21 mouse cellular contexts compared by ENCODE assay signal in the genomic region with DNA sequence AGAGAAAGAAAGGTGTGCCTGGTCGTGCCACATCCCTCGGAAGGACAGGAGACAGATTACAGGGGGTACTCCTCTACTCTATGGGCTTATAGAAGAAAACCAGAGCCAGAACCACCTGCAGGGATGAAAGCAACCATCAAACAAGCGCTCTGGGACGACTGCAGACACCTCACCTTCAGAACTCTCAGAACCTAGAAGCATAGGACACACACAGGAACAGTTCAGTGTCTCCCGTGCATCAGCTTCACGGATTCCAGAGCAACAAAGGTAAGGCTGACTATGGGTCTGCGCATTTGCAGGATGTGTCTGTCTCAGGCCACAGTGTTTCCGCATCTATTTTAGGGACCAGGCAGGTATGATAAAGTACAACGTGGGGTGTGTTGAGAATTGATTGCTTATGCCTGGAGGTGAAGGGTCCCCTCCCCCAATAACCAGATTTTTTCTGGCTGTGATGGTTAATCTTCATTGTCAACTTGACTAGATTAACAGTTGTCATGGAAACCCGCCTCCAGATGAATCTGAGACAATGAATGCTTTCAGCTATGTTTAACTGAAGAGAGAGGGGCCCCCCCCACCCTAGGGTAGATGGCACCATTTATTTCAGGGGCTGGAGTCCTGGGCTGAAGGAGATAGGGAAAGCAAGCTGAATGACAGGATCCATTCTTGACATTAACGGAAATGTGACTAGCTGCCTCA.
DNase-seq lines count a peak whose midpoint lies in the region; ATAC-seq lines count a peak whose summit lies in the region.
"Had no signal": no experiment of that assay in that cellular context is flagged by ENCODE, and none has a peak within 500 bp of the region (broad histone marks: within the 10 kb centered on the region; RNA-seq: fewer than 3 reads in every experiment).

No protein-coding gene starts in this region.

- no peak overlapping the region for H3K9ac ChIP-seq in forebrain, embryonic 11.5 days (ENCODE audit: low read length)
- H3K9ac ChIP-seq in hindbrain, embryonic 11.5 days (ENCODE audit: low read depth, low read length), result no peak overlapping the region
- H3K9ac ChIP-seq: embryonic facial prominence, embryonic 15.5 days; heart, embryonic 13.5 days; limb, embryonic 13.5 days; liver, embryonic 12.5 days had no signal

- H3K4me2 ChIP-seq in forebrain, embryonic 11.5 days (ENCODE audit: low read depth, low read length, severe bottlenecking), result no peak overlapping the region
- no peak overlapping the region for H3K4me2 ChIP-seq in hindbrain, embryonic 11.5 days (replicated peaks; ENCODE audit: low read depth, low read length)
- H3K4me2 ChIP-seq: embryonic facial prominence, embryonic 15.5 days; heart, embryonic 13.5 days; limb, embryonic 13.5 days; liver, embryonic 12.5 days had no signal

- ATAC-seq in forebrain, embryonic 11.5 days (replicated peaks; ENCODE audit: low FRiP score), result no peak
- ATAC-seq in hindbrain, embryonic 11.5 days (ENCODE audit: low FRiP score), result peak; percentile 29; the same call in 1 of the 2 replicates
- ATAC-seq: liver, embryonic 12.5 days had no signal

- H3K4me1 ChIP-seq in forebrain, embryonic 11.5 days (replicated peaks; ENCODE audit: control insufficient read depth, insufficient read depth, low read length), result no peaks in the 10 kb centered on the region; the same call in 1 of the 2 replicates
- H3K4me1 ChIP-seq in forebrain, embryonic 10.5 days, result peaks cover 33% of the 10 kb centered on the region
- H3K4me1 ChIP-seq in hindbrain, embryonic 11.5 days (replicated peaks; ENCODE audit: control insufficient read depth, insufficient read depth, low read length), result no peaks in the 10 kb centered on the region
- H3K4me1 ChIP-seq in hindbrain, embryonic 10.5 days (replicated peaks), result peaks cover 34% of the 10 kb centered on the region
- H3K4me1 ChIP-seq: liver, embryonic 12.5 days had no signal

- no peak overlapping the region for H3K27ac ChIP-seq in forebrain, embryonic 11.5 days (ENCODE audit: low read depth, low read length)
- no peak overlapping the region for H3K27ac ChIP-seq in forebrain, embryonic 10.5 days
- H3K27ac ChIP-seq in hindbrain, embryonic 11.5 days (ENCODE audit: low read depth, low read length), result 0 out of 2 replicates have a peak overlapping the region, but pooled peaks have one; percentile 3
- H3K27ac ChIP-seq in hindbrain, embryonic 10.5 days, result no peak overlapping the region
- H3K27ac ChIP-seq: embryonic facial prominence, embryonic 15.5 days; heart, embryonic 13.5 days; limb, embryonic 13.5 days; liver, embryonic 12.5 days had no signal

- no peak overlapping the region for H3K4me3 ChIP-seq in forebrain, embryonic 11.5 days (ENCODE audit: low read depth, low read length)
- H3K4me3 ChIP-seq in forebrain, embryonic 10.5 days, result no peak overlapping the region
- no peak overlapping the region for H3K4me3 ChIP-seq in hindbrain, embryonic 11.5 days (ENCODE audit: low read depth, low read length)
- no peak overlapping the region for H3K4me3 ChIP-seq in hindbrain, embryonic 10.5 days
- H3K4me3 ChIP-seq: embryonic facial prominence, embryonic 15.5 days; heart, embryonic 13.5 days; limb, embryonic 13.5 days; liver, embryonic 12.5 days had no signal

- WGBS in forebrain, embryonic 11.5 days, result 74% methylated on average over 11 of the region's 11 CpGs
- 75% methylated on average over 11 of the region's 11 CpGs for WGBS in forebrain, embryonic 10.5 days
- 79% methylated on average over 11 of the region's 11 CpGs for WGBS in hindbrain, embryonic 11.5 days
- 82% methylated on average over 11 of the region's 11 CpGs for WGBS in hindbrain, embryonic 10.5 days

- peak; percentile 33 for DNase-seq in forebrain, embryonic 11.5 days (ENCODE audit: low spot score)
- DNase-seq in forebrain, embryonic 10.5 days (ENCODE audit: extremely low spot score, low spot score), result no peak
- no peak for DNase-seq in hindbrain, embryonic 11.5 days (ENCODE audit: low spot score)
- no peak for DNase-seq in hindbrain, embryonic 10.5 days (ENCODE audit: low spot score)
- peak; percentile 26 to 30 for DNase-seq in left cerebral cortex, postnatal 14 days (ENCODE audit: low spot score in 2 of 2)
- no peak for DNase-seq in left cerebral cortex, postnatal 25 days (ENCODE audit: low spot score in 2 of 2)
- DNase-seq in brain, adult 2 months (ENCODE audit: low read depth, low spot score), result peak; percentile 35
- DNase-seq in kidney, postnatal 36 days, result no peak
- DNase-seq: adrenal gland, postnatal 10 days; cerebellum, adult 9-10 months; gastrocnemius, postnatal 10 days; heart, postnatal 14 days; kidney, adult 18-20 months; lung, adult 18-20 months; lung, postnatal 14 days; right cerebral cortex, postnatal 25 days; thymus, postnatal 14 days had no signal

- H3K9me3 ChIP-seq in forebrain, embryonic 11.5 days (ENCODE audit: control insufficient read depth, low read length), result no peaks in the 10 kb centered on the region
- H3K9me3 ChIP-seq in forebrain, embryonic 10.5 days, result no peaks in the 10 kb centered on the region
- no peaks in the 10 kb centered on the region for H3K9me3 ChIP-seq in hindbrain, embryonic 11.5 days (ENCODE audit: control insufficient read depth, low read length)
- no peaks in the 10 kb centered on the region for H3K9me3 ChIP-seq in hindbrain, embryonic 10.5 days
- H3K9me3 ChIP-seq: embryonic facial prominence, embryonic 15.5 days; heart, embryonic 13.5 days; limb, embryonic 13.5 days; liver, embryonic 12.5 days had no signal

- no peaks in the 10 kb centered on the region for H3K36me3 ChIP-seq in forebrain, embryonic 11.5 days (ENCODE audit: control insufficient read depth, insufficient read depth, low read length)
- H3K36me3 ChIP-seq in forebrain, embryonic 10.5 days (replicated peaks), result no peaks in the 10 kb centered on the region
- H3K36me3 ChIP-seq in hindbrain, embryonic 11.5 days (ENCODE audit: control insufficient read depth, insufficient read depth, low read length), result no peaks in the 10 kb centered on the region
- no peaks in the 10 kb centered on the region for H3K36me3 ChIP-seq in hindbrain, embryonic 10.5 days
- H3K36me3 ChIP-seq: embryonic facial prominence, embryonic 15.5 days; heart, embryonic 13.5 days; limb, embryonic 13.5 days; liver, embryonic 12.5 days had no signal

- intact Hi-C loops in left cerebral cortex, postnatal 14 days (cut with DNase I), result no loop called here
- intact Hi-C loops in left cerebral cortex, postnatal 25 days (cut with DNase I), result no loop called here

- H3K27me3 ChIP-seq in forebrain, embryonic 11.5 days (ENCODE audit: control insufficient read depth, insufficient read depth, low read length), result no peaks in the 10 kb centered on the region
- no peaks in the 10 kb centered on the region for H3K27me3 ChIP-seq in forebrain, embryonic 10.5 days (ENCODE audit: poor library complexity, severe bottlenecking)
- H3K27me3 ChIP-seq in hindbrain, embryonic 11.5 days (ENCODE audit: control insufficient read depth, insufficient read depth, low read length), result no peaks in the 10 kb centered on the region
- H3K27me3 ChIP-seq in hindbrain, embryonic 10.5 days (ENCODE audit: insufficient read depth, poor library complexity, severe bottlenecking), result no peaks in the 10 kb centered on the region
- H3K27me3 ChIP-seq: embryonic facial prominence, embryonic 15.5 days; heart, embryonic 13.5 days; limb, embryonic 13.5 days; liver, embryonic 12.5 days had no signal

Comparison
In these comparisons a context has a peak if more than half of its experiments do, and no peak if none do; other contexts are left out.
1. DNase-seq: peak in forebrain, embryonic 11.5 days (single experiment), left cerebral cortex, postnatal 14 days (2 of 2) and brain, adult 2 months (single experiment); none in forebrain, embryonic 10.5 days (single experiment), hindbrain, embryonic 11.5 days (single experiment), hindbrain, embryonic 10.5 days (single experiment), left cerebral cortex, postnatal 25 days (0 of 2) and kidney, postnatal 36 days (0 of 2).